Mouse (Mus musculus): ENCODE measurements around the gene Pglyrp1. TPM values are rescaled to one million over a fixed set of nuclear protein-coding genes. Genes with fewer than 3 reads are reported as not detected.
A peak's percentile ranks its signal among the peaks of the same experiment; 100 is the strongest.
"Not testable (repeated sequence)": the region's sequence is repeated elsewhere in the genome, so short reads cannot be mapped to it uniquely, and the experiment has no call there.

Gene Pglyrp1
- polyA plus RNA-seq (2015; fragmentation: Nextera tagmentation; extraction: Ambion mirVana) = 2.6 and 3.2 TPM in 2 replicates

DNA sequence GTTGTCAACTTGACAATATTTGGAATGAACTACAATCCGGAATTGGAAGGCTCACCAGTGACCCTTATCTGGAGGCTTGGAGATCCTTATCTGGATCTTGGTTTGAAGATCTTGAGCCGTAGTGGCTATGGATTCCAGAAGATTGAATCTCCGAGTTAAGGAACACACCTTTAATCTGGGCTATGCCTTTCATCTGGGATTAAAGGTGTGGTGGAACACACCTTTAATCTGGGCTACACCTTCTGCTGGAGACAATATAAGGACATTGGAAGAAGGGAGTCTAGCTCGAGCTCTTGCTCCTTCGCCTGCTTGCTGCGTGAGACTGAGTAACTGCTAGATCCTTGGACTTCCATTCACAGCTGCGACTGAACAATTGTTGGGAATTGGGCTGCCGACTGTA is at the start of gene Pglyrp1:
Gene Pglyrp1, plus strand, starts transcription at position 301 of the 400 bp plus-strand sequence.
- not testable (repeated sequence) for ATAC-seq (replicated peaks; ENCODE audit: low FRiP score, low read depth); H3K4me2 ChIP-seq (ENCODE audit: low read length); H3K4me1 ChIP-seq (replicated peaks; ENCODE audit: insufficient read depth, low read length); H3K9ac ChIP-seq (ENCODE audit: low read depth, low read length); H3K36me3 ChIP-seq (ENCODE audit: insufficient read depth, low read length); H3K4me3 ChIP-seq (replicated peaks; ENCODE audit: low read depth, low read length); H3K27ac ChIP-seq; H3K9me3 ChIP-seq (replicated peaks; ENCODE audit: low read length); DNase-seq (ENCODE audit: low spot score); H3K27me3 ChIP-seq (ENCODE audit: insufficient read depth, low read length)
- WGBS = no CpG with 5 or more reads among the region's 8 CpGs

GRCm38 (mm10) chr7:18821507-18821906 is 49.6 kb upstream of the Pglyrp1 start, which contains the start of gene Psg17:
Gene Psg17 (minus strand): TSS chr7:18821607.
- H3K36me3 ChIP-seq (ENCODE audit: insufficient read depth, low read length) = no peaks in the 10 kb centered on the region
- TF ChIP-seq CTCF (IDR thresholded peaks at IDR 0.05; ENCODE audit: low read depth) = no peak
- no peak within 1 kb of the TSS for H3K4me2 ChIP-seq (ENCODE audit: low read length)
- H3K9ac ChIP-seq (ENCODE audit: low read depth, low read length) = no peak within 1 kb of the TSS
- H3K27me3 ChIP-seq (ENCODE audit: insufficient read depth, low read length) = no peaks in the 10 kb centered on the region
- H3K9me3 ChIP-seq (replicated peaks; ENCODE audit: low read length) = no peaks in the 10 kb centered on the region
- DNase-seq (ENCODE audit: low spot score) = no peak
- H3K27ac ChIP-seq = no peak within 1 kb of the TSS
- WGBS = 68% methylated on average over 3 of the region's 3 CpGs
- no peak for ATAC-seq (replicated peaks; ENCODE audit: low FRiP score, low read depth)
- H3K4me3 ChIP-seq (replicated peaks; ENCODE audit: low read depth, low read length) = no peak within 1 kb of the TSS
- no peaks in the 10 kb centered on the region for H3K4me1 ChIP-seq (replicated peaks; ENCODE audit: insufficient read depth, low read length)

GRCm38 (mm10) chr7:18827792-18828546 is 43.2 kb upstream of the Pglyrp1 start:
- no peak for TF ChIP-seq CTCF (IDR thresholded peaks at IDR 0.05; ENCODE audit: low read depth)
- no peaks in the 10 kb centered on the region for H3K27me3 ChIP-seq (ENCODE audit: insufficient read depth, low read length)
- H3K4me1 ChIP-seq (replicated peaks; ENCODE audit: insufficient read depth, low read length) = no peaks in the 10 kb centered on the region
- no peaks in the 10 kb centered on the region for H3K9me3 ChIP-seq (replicated peaks; ENCODE audit: low read length)
- H3K27ac ChIP-seq = no peak overlapping the region
- ATAC-seq (replicated peaks; ENCODE audit: low FRiP score, low read depth) = no peak
- H3K4me2 ChIP-seq (ENCODE audit: low read length) = no peak overlapping the region
- DNase-seq (ENCODE audit: low spot score) = no peak
- H3K36me3 ChIP-seq (ENCODE audit: insufficient read depth, low read length) = no peaks in the 10 kb centered on the region
- WGBS = 67% methylated on average over 26 of the region's 26 CpGs
- H3K9ac ChIP-seq (ENCODE audit: low read depth, low read length) = no peak overlapping the region
- H3K4me3 ChIP-seq (replicated peaks; ENCODE audit: low read depth, low read length) = no peak overlapping the region

DNA sequence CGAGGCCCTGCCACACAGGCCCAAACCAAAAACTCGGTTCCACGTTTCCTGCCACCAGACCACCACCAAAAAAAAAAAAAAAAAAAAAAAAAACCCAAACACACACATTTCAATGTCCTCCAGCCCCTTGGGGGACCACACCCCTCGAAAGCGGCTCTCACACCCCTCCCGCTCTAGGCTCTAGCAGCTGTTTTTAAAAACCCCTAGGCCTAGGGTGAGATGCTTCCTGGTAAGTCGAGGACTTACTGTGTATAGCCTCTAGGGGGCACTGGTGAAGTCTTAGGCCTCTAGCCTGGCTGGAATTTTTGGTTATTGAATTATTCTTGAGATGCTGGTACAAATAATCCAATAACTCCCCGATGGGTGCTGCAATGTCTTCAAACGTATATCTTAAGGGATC is 42.5 kb upstream of the Pglyrp1 start:
- peak; percentile 57 for TF ChIP-seq CTCF (IDR thresholded peaks at IDR 0.05; ENCODE audit: low read depth)
- H3K27ac ChIP-seq = no peak overlapping the region
- H3K4me2 ChIP-seq (ENCODE audit: low read length) = no peak overlapping the region
- no peaks in the 10 kb centered on the region for H3K4me1 ChIP-seq (replicated peaks; ENCODE audit: insufficient read depth, low read length)
- H3K4me3 ChIP-seq (replicated peaks; ENCODE audit: low read depth, low read length) = no peak overlapping the region
- H3K27me3 ChIP-seq (ENCODE audit: insufficient read depth, low read length) = no peaks in the 10 kb centered on the region
- H3K36me3 ChIP-seq (ENCODE audit: insufficient read depth, low read length) = no peaks in the 10 kb centered on the region
- DNase-seq (ENCODE audit: low spot score) = peak; percentile 57
- H3K9me3 ChIP-seq (replicated peaks; ENCODE audit: low read length) = no peaks in the 10 kb centered on the region
- H3K9ac ChIP-seq (ENCODE audit: low read depth, low read length) = no peak overlapping the region
- 72% methylated on average over 9 of the region's 9 CpGs for WGBS
- no peak for ATAC-seq (replicated peaks; ENCODE audit: low FRiP score, low read depth)

GRCm38 (mm10) chr7:18829545-18829944 is 41.6 kb upstream of the Pglyrp1 start:
- no peak overlapping the region for H3K4me3 ChIP-seq (replicated peaks; ENCODE audit: low read depth, low read length)
- H3K4me2 ChIP-seq (ENCODE audit: low read length) = no peak overlapping the region
- WGBS = 83% methylated on average over 7 of the region's 7 CpGs
- TF ChIP-seq CTCF (IDR thresholded peaks at IDR 0.05; ENCODE audit: low read depth) = no peak
- H3K27ac ChIP-seq = no peak overlapping the region
- no peak overlapping the region for H3K9ac ChIP-seq (ENCODE audit: low read depth, low read length)
- H3K27me3 ChIP-seq (ENCODE audit: insufficient read depth, low read length) = no peaks in the 10 kb centered on the region
- no peaks in the 10 kb centered on the region for H3K4me1 ChIP-seq (replicated peaks; ENCODE audit: insufficient read depth, low read length)
- no peak for ATAC-seq (replicated peaks; ENCODE audit: low FRiP score, low read depth)
- no peaks in the 10 kb centered on the region for H3K36me3 ChIP-seq (ENCODE audit: insufficient read depth, low read length)
- H3K9me3 ChIP-seq (replicated peaks; ENCODE audit: low read length) = no peaks in the 10 kb centered on the region
- DNase-seq (ENCODE audit: low spot score) = no peak

DNA sequence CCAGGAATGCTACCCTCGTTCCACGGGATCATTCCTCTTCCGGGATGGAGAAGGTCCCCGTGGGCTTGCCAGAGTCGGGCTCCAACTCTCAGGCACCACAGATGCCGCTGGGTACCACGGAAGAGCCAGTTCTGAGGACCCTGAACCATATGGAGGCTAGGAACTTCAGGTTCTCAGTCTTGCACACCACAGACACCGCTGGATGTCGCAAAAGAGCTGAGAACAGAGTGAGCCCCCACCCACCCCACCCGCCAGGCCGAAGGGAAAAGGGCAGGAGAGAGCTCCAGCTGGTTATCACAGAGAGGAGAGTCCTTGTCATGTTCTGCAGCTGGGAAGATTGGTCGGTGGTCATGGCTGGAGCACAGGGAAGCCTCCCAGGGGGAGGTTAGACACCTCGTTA is 38.8 kb upstream of the Pglyrp1 start:
- H3K9ac ChIP-seq (ENCODE audit: low read depth, low read length) = no peak overlapping the region
- no peaks in the 10 kb centered on the region for H3K9me3 ChIP-seq (replicated peaks; ENCODE audit: low read length)
- 0 out of 2 replicates have a peak, but pooled peaks have one; percentile 20 for TF ChIP-seq CTCF (IDR thresholded peaks at IDR 0.05; ENCODE audit: low read depth)
- H3K4me1 ChIP-seq (replicated peaks; ENCODE audit: insufficient read depth, low read length) = no peaks in the 10 kb centered on the region
- H3K27ac ChIP-seq = no peak overlapping the region
- DNase-seq (ENCODE audit: low spot score) (peak; percentile 13), ATAC-seq (replicated peaks; ENCODE audit: low FRiP score, low read depth) (no peak)
- 53% methylated on average over 13 of the region's 13 CpGs for WGBS
- no peaks in the 10 kb centered on the region for H3K36me3 ChIP-seq (ENCODE audit: insufficient read depth, low read length)
- no peak overlapping the region for H3K4me3 ChIP-seq (replicated peaks; ENCODE audit: low read depth, low read length)
- H3K4me2 ChIP-seq (ENCODE audit: low read length) = no peak overlapping the region
- H3K27me3 ChIP-seq (ENCODE audit: insufficient read depth, low read length) = no peaks in the 10 kb centered on the region
